Mouse (Mus musculus) left cerebral cortex, adult 18-20 months (tissue): ENCODE measurements at regions not wholly inside any gene's neighbourhood (a gene's known extent, or its start where the extent isn't known, plus 50 kb on each side); places are given as distances from the start of the nearest gene placed in this dataset.

Experiments
- DNase-seq, 2 experiments: peaks; one replicate each; pipeline ENCODE4 v3.0.0; 2021 to 2022; ENCODE audit warnings: low spot score in 2 of 2, mixed read lengths in 1 of 2

- no peak for DNase-seq
Measured at GRCm38 (mm10) chrX:7474831-7475230, 98.6 kb upstream of the Foxp3 start.

- DNase-seq, result peak; percentile 35 to 60
Measured at GRCm38 (mm10) chrX:7473814-7474213, 98.2 kb upstream of the Usp27x start.

GRCm38 (mm10) chrX:7469801-7470200 is 94.2 kb upstream of the Usp27x start:
- DNase-seq, result no peak

GRCm38 (mm10) chrX:7467985-7468384 is 92.4 kb upstream of the Usp27x start:
- no peak for DNase-seq

- DNase-seq, result no peak
Measured at GRCm38 (mm10) chrX:7456851-7457250, 81.2 kb upstream of the Usp27x start.

GRCm38 (mm10) chrX:7445035-7445434 is 69.4 kb upstream of the Usp27x start:
- DNase-seq, result no peak

DNA sequence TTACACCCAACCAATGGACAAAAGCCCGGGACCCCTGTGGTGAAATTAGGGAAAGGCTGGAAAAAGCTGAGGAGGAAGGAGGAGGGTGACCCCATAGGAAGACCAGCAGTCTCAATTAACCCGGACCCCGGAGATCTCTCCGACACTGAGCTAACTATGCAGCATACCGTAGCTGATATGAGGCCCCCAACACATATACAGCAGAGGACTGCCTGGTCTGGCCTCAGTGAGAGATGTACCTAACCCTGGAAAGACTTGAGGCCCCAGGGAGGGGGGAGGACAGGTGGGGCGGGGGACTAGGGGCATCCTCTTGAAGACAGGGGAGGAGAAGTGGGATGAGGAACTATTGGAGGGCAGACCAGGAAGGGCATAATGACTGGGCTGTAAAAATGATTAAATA is 69.0 kb upstream of the Usp27x start:
- DNase-seq, result no peak

DNA sequence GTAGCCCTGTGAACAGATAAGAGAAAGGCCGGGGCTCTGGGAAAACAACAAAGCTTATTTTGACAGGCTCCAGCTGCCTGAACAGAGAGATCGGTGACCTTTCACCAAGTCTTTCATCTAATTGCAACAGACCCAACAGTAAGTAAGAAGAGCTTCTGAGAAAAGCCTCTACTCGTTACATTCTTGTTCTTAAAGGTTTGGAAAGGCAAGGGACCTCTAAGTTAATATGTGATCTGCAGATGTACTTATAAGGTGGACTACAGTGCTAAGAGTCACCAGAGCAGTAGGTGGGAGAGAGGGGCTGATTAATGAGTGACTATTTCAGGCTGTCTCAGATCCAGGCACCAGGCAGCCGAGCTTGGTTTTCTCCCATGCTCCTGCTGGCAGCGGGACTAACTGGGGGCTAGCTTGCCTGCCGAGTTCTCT is 68.4 kb upstream of the Usp27x start:
- DNase-seq, result no peak

DNA sequence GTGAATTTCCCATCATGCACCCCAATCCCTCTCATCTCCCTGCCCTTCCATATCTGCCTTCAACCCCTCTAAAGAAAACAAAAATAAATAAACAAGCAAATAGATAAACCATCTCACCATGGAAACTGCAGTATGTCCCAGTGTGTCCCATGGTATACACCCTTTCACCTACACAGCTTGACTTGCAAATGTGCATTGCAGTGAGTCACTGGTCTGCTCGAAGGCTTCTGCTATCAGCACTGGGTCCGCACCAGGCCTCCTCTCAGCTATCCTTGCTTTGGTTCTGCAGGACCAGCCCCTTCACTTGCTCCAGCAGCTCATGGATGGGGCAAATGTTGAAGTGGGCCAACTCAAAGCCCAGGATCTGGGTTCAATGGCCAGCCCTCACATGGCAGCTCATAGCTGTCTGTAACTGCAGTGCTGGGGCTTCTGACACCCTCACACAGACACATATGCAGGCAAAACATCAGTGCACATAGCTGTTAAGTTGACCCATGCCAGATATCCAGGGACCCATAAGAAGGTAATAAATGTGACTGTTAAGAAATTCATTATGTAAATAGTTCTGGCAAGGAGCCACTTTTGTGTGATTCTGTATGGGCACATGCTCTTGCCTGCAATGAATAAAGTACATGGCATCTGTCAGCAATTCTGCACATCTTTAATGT is 59.9 kb upstream of the Usp27x start:
- DNase-seq, result no peak

DNA sequence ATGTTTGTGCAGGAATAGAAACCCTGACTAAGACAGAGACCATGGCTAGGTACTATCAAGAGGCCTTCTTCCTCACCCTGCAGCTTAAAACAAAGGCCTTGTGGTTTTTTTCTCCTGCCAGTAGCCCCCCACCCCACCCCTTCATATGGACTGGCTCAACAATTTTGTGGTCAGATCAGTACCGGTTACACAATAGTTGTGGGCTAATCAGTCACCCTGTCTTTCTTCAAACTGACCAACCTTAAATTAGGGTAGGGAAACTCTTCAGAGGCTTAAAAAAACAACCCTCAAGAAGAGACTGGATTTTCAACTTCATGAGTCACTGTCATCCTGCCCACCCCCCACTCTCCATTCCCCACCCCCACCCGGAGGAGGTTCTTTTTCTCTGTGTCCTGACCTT is 58.6 kb upstream of the Usp27x start:
- no peak for DNase-seq

- no peak for DNase-seq
Measured at GRCm38 (mm10) chrX:7430456-7430855, 54.8 kb upstream of the Usp27x start.

DNA sequence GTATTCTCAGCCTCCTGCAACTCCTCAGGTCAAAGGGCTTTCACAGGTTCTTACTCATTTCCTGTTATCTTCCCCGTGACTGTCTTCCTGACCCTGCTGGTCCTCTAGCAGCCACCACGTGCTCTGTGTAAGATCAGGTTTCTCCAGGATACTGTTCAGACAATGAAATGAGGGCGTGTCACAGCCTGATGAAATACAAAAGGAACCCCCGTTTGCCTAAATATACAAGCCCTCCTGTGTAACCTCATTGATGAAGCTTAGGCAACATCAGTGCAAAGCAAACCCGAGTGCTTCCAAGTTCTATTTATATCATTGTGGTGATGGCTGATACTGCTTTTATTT is 53.9 kb upstream of the Usp27x start:
- no peak for DNase-seq

DNA sequence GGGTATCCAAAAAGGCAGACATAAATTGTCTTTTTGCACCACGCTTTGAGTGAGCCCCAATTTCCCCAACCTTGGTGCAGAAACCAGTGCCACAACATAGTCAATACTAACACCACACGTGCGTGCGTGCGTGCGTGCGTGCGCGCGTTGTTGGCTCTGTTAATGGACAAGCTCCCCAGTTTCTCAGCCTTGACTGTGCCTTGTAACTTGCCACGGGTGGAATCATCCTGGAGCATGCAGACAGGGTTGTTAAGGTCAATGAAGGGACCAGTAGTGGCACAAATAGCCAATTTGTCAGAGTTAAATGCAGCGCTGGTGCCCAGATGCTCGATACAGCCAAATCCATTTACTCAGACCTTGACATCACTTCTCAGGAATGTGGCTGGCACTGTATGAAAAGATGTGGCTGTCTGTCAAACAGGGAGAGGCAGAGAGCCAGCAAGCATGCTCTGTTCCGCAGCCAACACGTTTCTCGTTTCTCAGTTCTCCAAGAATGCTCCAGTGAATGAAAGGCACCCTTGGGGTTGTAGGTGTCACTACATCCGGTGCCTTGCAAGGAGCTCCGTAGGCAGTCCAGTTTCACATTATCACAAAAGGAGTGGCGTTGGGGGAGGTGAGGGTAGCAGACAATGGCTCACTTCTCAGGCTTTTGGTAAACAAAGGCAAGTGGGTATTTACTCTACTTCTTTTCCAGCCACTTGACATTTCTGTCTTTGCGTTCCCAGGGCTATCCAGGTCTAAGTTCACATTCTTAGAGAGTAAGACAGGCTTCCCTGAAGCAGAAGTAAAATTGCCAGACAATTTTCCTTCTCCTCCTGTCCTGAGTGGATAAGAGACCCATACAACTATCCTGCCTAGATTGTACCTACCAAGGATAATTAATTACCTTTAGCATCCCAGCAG is 53.2 kb upstream of the Usp27x start:
- DNase-seq, result peak in 1 of 2 experiments; percentile 15
